Mouse (Mus musculus) limb, embryonic 11.5 days (tissue): Measurements from ENCODE around the gene Cenpx. TPM values are rescaled to one million over a fixed set of nuclear protein-coding genes. Genes with fewer than 3 reads are reported as not detected.
"Not testable (repeated sequence)": the region's sequence is repeated elsewhere in the genome, so short reads cannot be mapped to it uniquely, and the experiment has no call there.

Source experiments
- ATAC-seq: fragments of 200-750 bp; cut with Nextera tagmentation; 2 replicates; pipeline ENCODE4 v1.8.0; 2017; ENCODE audit warnings: low read depth; ENCODE audit not compliant: insufficient number of reproducible peaks, low FRiP score, low TSS enrichment
- DNase-seq: peaks from one replicate; pipeline ENCODE4 v3.0.0-alpha.2; 2015; ENCODE audit warnings: low spot score
- H3K27ac ChIP-seq: fragments of 300-500 bp; sonication (generic); replicated peaks from 2 replicates; pipeline ENCODE4 v1.5.1; 2014; ENCODE audit warnings: low read depth, mild to moderate bottlenecking, low read length
- H3K27me3 ChIP-seq: fragments of 300-500 bp; sonication (generic); 2 replicates; pipeline ENCODE4 v1.6.1; 2014; ENCODE audit warnings: mild to moderate bottlenecking, low read length, mixed read lengths; ENCODE audit not compliant: control insufficient read depth, insufficient read depth
- H3K36me3 ChIP-seq: fragments of 300-500 bp; sonication (generic); 2 replicates; pipeline ENCODE4 v1.6.1; 2014; ENCODE audit warnings: mild to moderate bottlenecking, low read length, moderate library complexity, mixed read lengths; ENCODE audit not compliant: control insufficient read depth, insufficient read depth
- H3K4me1 ChIP-seq: fragments of 300-500 bp; sonication (generic); 2 replicates; pipeline ENCODE4 v1.6.1; 2014; ENCODE audit warnings: low read length, mixed read lengths; ENCODE audit not compliant: control insufficient read depth, insufficient read depth
- H3K4me2 ChIP-seq: fragments of 300-500 bp; sonication (generic); 2 replicates; pipeline ENCODE4 v1.6.1; 2014; ENCODE audit warnings: low read depth, mild to moderate bottlenecking, moderate library complexity; ENCODE audit not compliant: severe bottlenecking
- H3K4me3 ChIP-seq: fragments of 300-500 bp; sonication (generic); 2 replicates; pipeline ENCODE4 v1.5.1; 2014; ENCODE audit warnings: low read depth, low read length
- H3K9ac ChIP-seq: fragments of 300-500 bp; sonication (generic); 2 replicates; pipeline ENCODE4 v1.6.1; 2014; ENCODE audit warnings: mild to moderate bottlenecking, low read length
- H3K9me3 ChIP-seq: fragments of 300-500 bp; sonication (generic); 2 replicates; pipeline ENCODE4 v1.6.1; 2016; ENCODE audit warnings: low read length; ENCODE audit not compliant: control insufficient read depth
- WGBS: fragments of 180-500 bp; shearing (Covaris S2); extraction: QIAGEN DNeasy Blood & Tissue Kit; methylation state at CpG from one replicate; pipeline ENCODE4 v1.1.7; 2014; 5-methylcytosine and 5-hydroxymethylcytosine counted together
- polyA plus RNA-seq: library from polyadenylated mRNA; unstranded; fragments of >200 nt; fragmentation: Nextera tagmentation; extraction: Ambion mirVana; gene quantifications from 2 replicates; pipeline ENCODE4 v1.2.1, GENCODE M21; 2014

Gene Cenpx
- 126 and 127 TPM in 2 replicates for polyA plus RNA-seq

DNA sequence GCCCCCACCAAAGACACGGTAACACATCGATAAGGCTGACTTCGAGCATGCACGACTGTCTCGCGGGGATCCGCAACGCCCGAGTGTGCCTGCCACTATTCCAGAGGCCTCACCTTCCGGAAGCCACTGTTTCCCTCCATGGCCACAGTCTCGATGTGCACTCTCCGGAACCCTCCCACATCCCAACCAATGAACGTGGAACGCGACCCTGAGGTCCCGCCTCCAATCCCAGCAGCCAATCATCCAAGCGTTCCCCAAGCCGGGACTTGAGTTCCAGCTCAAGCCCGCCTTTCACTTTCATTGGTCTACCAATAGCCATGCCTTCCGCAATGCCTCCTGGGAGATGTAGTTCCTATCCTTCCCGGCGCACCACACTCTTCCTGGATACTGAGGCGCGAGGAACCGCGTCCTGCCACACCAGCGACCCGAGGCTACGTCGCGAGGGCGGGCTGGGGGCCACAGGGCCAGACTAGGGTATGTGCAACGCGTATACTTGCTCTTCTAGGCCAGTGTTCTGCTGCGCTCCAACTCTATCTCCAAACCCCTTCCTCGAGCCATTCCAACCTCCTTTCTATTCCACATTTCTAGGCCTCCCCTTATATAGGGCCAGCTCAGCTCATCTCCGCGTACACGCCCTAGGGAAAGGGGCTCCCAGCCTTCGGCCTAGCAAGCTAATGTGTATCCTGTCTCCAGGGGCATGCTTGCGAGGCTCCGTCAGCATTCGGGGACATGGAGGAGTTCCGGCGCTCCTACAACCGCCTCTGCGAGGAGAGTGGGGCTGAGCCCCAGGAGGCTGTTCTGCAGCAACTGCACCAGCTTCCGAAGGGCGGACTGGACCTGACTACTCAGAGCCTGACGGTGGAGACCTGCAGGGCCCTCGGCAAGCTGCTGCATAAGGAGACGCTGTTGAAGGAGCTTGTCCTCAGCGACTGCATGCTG lies at the start of gene Cenpx, which contains the start of gene Lrrc45:
Gene Cenpx, minus strand, starts transcription at position 159 of the 939 bp plus-strand sequence.
Gene Lrrc45, plus strand, starts transcription at position 346 of the 939 bp plus-strand sequence.
- Histone ChIP-seq H3K9ac (peak within 1 kb of the TSS; percentile 61), H3K9me3 (no peaks in the 10 kb centered on the region), H3K4me1 (peaks cover 20% of the 10 kb centered on the region), H3K27ac (no peak within 1 kb of the TSS; the same call in 1 of the 2 replicates), H3K4me3 (peak within 1 kb of the TSS; percentile 51), H3K4me2 (peak within 1 kb of the TSS; percentile 97), H3K27me3 (no peaks in the 10 kb centered on the region), H3K36me3 (peaks cover 16% of the 10 kb centered on the region; the same call in 1 of the 2 replicates)
- peak; percentile 96 for DNase-seq
- peak; percentile 93 for ATAC-seq
- WGBS: 3% methylated on average over 50 of the region's 53 CpGs

DNA sequence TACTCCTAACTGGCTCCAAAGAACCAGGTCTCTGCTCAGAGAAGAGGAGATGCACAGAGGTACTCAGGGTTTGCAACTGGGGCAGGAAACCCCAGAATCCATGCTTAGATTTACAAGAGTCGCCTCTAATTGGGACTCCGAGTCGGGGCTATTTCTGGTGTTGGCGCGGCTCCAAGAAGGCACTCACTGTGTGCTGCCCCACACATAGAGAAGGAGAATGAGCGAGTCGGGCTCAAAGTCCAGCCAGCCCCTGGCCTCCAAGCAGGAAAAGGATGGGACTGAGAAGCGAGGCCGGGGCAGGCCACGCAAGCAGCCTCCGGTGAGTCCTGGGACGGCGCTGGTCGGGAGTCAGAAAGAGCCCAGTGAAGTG lies 49.1 kb upstream of the Cenpx start, which contains the start of gene Hmga1b:
Gene Hmga1b, plus strand, starts transcription at position 123 of the 370 bp plus-strand sequence.
- H3K36me3 ChIP-seq, DNase-seq, H3K27me3 ChIP-seq, H3K4me3 ChIP-seq, H3K9me3 ChIP-seq, H3K4me2 ChIP-seq, ATAC-seq, H3K9ac ChIP-seq, H3K27ac ChIP-seq, H3K4me1 ChIP-seq: not testable (repeated sequence)
- 23% methylated on average over 13 of the region's 14 CpGs for WGBS

DNA sequence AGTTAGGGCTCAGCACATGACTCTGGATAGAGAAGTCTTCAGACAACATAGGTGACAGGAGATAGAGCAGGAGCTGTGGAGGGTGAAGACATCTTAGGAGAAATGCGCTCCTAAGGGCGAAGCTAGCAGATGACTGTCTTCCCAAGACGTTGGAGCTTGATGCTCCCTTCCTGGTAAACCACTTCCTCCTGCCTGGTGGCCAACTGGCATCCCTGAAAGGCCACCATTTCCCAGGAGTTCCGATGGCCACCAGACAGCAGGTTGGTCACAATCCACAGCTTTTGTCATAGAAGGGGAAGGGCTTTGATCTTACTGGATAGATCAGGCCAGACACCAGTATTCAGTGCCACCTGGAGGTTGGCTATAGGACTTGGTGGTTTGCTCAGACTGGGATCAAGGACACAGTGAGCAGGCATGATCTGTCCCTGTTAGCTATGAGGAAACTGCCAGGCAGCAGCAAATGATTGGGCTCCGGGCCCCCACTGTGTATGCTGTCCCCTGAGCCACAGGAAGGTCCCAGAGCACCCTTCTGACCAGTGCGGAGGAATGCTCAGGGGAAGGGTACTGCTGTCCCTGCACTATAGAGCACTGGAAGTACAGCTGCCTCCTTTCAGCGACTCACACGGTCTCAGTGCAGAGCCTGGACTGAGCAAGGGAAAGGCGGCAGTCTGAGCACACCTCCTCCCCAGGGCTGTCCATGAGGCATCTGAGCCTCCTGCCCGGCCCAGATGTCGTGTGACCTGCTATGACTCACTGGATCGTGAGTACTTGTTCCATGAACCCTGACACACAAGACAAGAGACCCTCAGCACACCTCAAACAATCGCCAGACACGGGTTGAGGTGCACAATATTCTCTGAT lies 48.5 kb upstream of the Cenpx start:
- Histone ChIP-seq H3K27ac (no peak overlapping the region), H3K4me3 (no peak overlapping the region), H3K27me3 (peaks cover 10% of the 10 kb centered on the region), H3K9me3 (peaks cover 8% of the 10 kb centered on the region; the same call in 1 of the 2 replicates), H3K4me1 (no peaks in the 10 kb centered on the region), H3K9ac (no peak overlapping the region), H3K36me3 (no peaks in the 10 kb centered on the region), H3K4me2 (no peak overlapping the region)
- ATAC-seq: no peak
- WGBS: 75% methylated on average over 14 of the region's 14 CpGs
- no peak for DNase-seq

DNA sequence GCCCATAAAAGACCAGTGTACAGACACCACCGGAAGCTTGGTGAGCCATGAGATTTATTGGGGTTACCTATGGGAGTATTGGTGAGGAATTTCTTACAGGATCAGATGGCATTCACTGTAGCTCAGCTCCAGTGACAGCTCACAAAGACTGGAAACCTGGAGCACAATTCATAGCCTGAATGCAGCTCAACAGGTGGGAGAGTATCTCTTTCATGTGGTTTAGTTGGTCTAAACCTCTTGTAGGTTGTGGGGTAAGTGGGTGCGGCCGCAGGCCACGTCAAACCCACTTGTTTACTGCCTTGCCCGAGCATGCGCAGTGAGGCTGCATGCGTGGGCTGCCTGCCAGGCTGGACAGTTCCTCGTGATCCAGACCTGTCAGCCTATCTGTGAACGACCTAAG lies 46.7 kb upstream of the Cenpx start:
- H3K27ac ChIP-seq: no peak overlapping the region
- H3K4me1 ChIP-seq: no peaks in the 10 kb centered on the region
- H3K4me2 ChIP-seq: no peak overlapping the region
- ATAC-seq (no peak), DNase-seq (no peak)
- H3K36me3 ChIP-seq: no peaks in the 10 kb centered on the region
- H3K4me3 ChIP-seq: no peak overlapping the region
- no peak overlapping the region for H3K9ac ChIP-seq
- peaks cover 10% of the 10 kb centered on the region for H3K27me3 ChIP-seq
- peaks cover 8% of the 10 kb centered on the region; the same call in 1 of the 2 replicates for H3K9me3 ChIP-seq
- WGBS: 91% methylated on average over 9 of the region's 9 CpGs

DNA sequence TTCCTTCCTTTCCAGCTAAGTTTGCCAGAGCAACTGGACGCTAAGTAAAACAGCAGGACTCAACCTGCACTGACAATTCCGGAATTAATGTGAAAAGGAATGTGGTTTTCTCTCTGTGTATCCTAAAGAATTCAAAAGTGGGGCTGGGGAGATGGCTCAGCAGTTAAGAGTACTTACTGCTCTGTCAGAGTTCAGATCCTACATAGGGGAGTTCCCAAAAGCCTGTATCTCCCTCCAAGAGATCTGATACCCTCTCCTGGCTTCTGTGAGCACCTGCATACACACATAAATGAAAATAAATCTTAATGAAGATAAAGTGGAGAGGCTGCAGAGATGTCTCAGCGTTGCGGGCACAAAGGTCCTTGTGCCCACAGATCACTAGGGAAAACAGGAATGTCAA lies 38.1 kb upstream of the Cenpx start:
- ATAC-seq (no peak), DNase-seq (no peak)
- Histone ChIP-seq H3K4me3 (no peak overlapping the region), H3K27ac (no peak overlapping the region), H3K36me3 (no peaks in the 10 kb centered on the region), H3K4me2 (no peak overlapping the region), H3K9me3 (no peaks in the 10 kb centered on the region), H3K4me1 (no peaks in the 10 kb centered on the region), H3K27me3 (no peaks in the 10 kb centered on the region), H3K9ac (no peak overlapping the region)
- 79% methylated on average over 4 of the region's 4 CpGs for WGBS

DNA sequence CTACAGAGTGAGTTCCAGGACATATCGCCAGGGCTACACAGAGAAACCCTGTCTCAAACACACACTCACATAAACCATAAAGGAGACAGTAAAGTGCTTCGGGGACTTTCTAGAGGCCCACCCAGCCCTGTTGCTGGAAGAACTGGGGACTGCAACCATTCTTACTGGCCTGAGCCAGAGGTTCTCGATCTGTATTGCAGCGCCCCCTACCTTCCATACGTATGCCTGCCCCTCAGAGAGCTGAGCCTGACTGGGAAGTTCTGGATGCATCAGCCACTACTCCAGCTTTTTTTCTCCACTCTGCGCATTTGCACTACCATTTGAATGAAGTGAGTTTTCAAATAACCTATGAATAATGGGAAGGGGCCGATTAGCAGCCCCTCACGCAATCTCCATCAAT lies 35.9 kb upstream of the Cenpx start:
- Histone ChIP-seq H3K27me3 (no peaks in the 10 kb centered on the region), H3K4me2 (no peak overlapping the region), H3K9ac (no peak overlapping the region), H3K36me3 (no peaks in the 10 kb centered on the region), H3K4me1 (no peaks in the 10 kb centered on the region), H3K4me3 (no peak overlapping the region), H3K9me3 (no peaks in the 10 kb centered on the region), H3K27ac (no peak overlapping the region)
- DNase-seq (no peak), ATAC-seq (no peak)
- 65% methylated on average over 8 of the region's 8 CpGs for WGBS

DNA sequence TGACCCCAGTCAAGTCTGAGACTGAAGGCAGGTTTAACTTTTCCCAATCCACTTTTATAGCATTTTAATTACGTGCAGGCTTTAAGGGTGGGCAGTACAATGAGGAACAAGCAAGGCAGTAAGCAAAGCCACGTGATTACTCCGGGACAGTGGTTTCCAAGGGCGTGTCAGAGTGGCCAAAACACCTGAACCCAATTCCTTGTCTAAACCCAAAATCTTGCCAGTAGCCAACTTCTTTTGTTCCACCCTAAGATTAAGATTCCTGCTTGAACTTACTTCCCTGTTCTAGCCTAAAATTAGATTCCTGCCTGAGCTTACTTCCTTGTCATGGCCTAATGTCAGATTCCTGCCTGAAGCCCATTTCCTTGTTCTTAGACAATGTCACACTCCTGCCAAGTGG lies 34.4 kb upstream of the Cenpx start:
- no peaks in the 10 kb centered on the region for H3K4me1 ChIP-seq
- no peak overlapping the region for H3K9ac ChIP-seq
- no peak overlapping the region for H3K27ac ChIP-seq
- DNase-seq: no peak
- H3K27me3 ChIP-seq: no peaks in the 10 kb centered on the region
- H3K36me3 ChIP-seq: no peaks in the 10 kb centered on the region
- no peak overlapping the region for H3K4me3 ChIP-seq
- H3K4me2 ChIP-seq: no peak overlapping the region
- WGBS: 40% methylated on average over 4 of the region's 4 CpGs
- H3K9me3 ChIP-seq: no peaks in the 10 kb centered on the region
- no peak for ATAC-seq

DNA sequence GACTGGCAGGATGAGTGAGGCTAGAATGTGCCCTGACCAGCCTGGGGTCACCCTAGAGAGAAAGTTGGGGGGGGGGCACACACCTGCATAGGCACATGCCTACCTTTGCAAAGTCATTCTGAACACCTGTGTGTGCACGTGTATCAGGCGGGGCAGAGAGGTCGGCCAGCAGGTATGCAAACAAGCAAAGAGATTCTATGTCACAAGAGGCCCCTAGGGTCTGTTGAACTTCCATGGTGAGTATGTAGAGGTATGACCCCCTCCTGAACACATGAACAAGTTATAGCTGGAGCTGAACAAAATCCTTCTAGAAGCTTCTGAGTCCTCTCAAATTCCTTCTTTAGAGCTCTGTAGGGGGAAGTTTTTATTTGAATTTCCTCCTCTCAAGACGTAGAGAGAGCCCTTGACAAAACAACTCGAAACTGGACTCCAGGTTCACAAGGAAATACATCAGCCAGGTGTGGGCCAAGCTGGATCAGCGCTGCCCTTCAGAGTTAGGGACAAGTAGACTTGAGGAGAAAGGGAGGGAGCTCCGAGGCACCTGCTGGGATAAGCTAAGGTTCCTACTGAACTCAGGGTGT lies 30.7 kb upstream of the Cenpx start:
- Histone ChIP-seq H3K9ac (no peak overlapping the region), H3K27ac (no peak overlapping the region), H3K4me3 (no peak overlapping the region), H3K36me3 (no peaks in the 10 kb centered on the region), H3K4me1 (no peaks in the 10 kb centered on the region), H3K9me3 (no peaks in the 10 kb centered on the region), H3K27me3 (no peaks in the 10 kb centered on the region), H3K4me2 (no peak overlapping the region)
- no peak for DNase-seq
- WGBS: 75% methylated on average over 7 of the region's 7 CpGs
- ATAC-seq: no peak
